23 mouse cellular contexts compared by ENCODE assay signal in genomic region chr13:76138862-76139261, GRCm38 (mm10).
"Had no signal": no experiment of that assay in that cellular context is flagged by ENCODE, and none has a peak within 500 bp of the region (broad histone marks: within the 10 kb centered on the region; RNA-seq: fewer than 3 reads in every experiment).

No protein-coding gene starts in this region.

- H3K4me2 ChIP-seq: kidney, embryonic 15.5 days; limb, embryonic 12.5 days; limb, embryonic 15.5 days; liver, embryonic 11.5 days; lung, embryonic 15.5 days; midbrain, embryonic 13.5 days had no signal

- DNase-seq: kidney, adult 8-10 months; kidney, postnatal 10 days; kidney, postnatal 36 days; left cerebral cortex, postnatal 4 days; liver, postnatal 0 days; lung, postnatal 10 days; lung, postnatal 36 days; right cerebral cortex, adult 18-20 months; right cerebral cortex, postnatal 14 days; right cerebral cortex, postnatal 4 days; thymus, adult 2 months; thymus, postnatal 14 days; thymus, postnatal 4 days had no signal

- ATAC-seq: liver, postnatal 0 days; midbrain, embryonic 13.5 days had no signal

- H3K4me1 ChIP-seq: kidney, embryonic 15.5 days; limb, embryonic 12.5 days; limb, embryonic 15.5 days; lung, embryonic 15.5 days; midbrain, embryonic 10.5 days; midbrain, embryonic 13.5 days had no signal

- H3K27ac ChIP-seq: kidney, embryonic 15.5 days; limb, embryonic 12.5 days; limb, embryonic 15.5 days; liver, embryonic 14.5 days; lung, embryonic 15.5 days; midbrain, embryonic 10.5 days; midbrain, embryonic 13.5 days; stomach, postnatal 0 days had no signal

- H3K9me3 ChIP-seq: kidney, embryonic 15.5 days; limb, embryonic 12.5 days; limb, embryonic 15.5 days; lung, embryonic 15.5 days; megakaryocyte, embryonic 14.5 days; midbrain, embryonic 10.5 days; midbrain, embryonic 13.5 days had no signal

- H3K9ac ChIP-seq: kidney, embryonic 15.5 days; limb, embryonic 12.5 days; limb, embryonic 15.5 days; liver, embryonic 14.5 days; liver, postnatal 0 days; lung, embryonic 15.5 days; midbrain, embryonic 13.5 days had no signal

- H3K27me3 ChIP-seq: kidney, embryonic 15.5 days; limb, embryonic 12.5 days; limb, embryonic 15.5 days; lung, embryonic 15.5 days; megakaryocyte, embryonic 14.5 days; midbrain, embryonic 13.5 days had no signal

- H3K4me3 ChIP-seq: kidney, embryonic 15.5 days; limb, embryonic 12.5 days; limb, embryonic 15.5 days; lung, embryonic 15.5 days; megakaryocyte, embryonic 14.5 days; midbrain, embryonic 10.5 days; midbrain, embryonic 13.5 days had no signal
